Mouse (Mus musculus) adipocyte (in vitro differentiated cells): ENCODE measurements around the gene Vps13d.

Experiments
- DNase-seq: peaks from one replicate; pipeline ENCODE4 v3.0.0-alpha.2; 2016; ENCODE audit warnings: low spot score

Gene Vps13d

GRCm38 (mm10) chr4:145037006-145037405 is 157.8 kb downstream of the Vps13d start:
- DNase-seq = peak; percentile 82

GRCm38 (mm10) chr4:145035450-145035849 is 159.4 kb downstream of the Vps13d start:
- no peak for DNase-seq

- no peak for DNase-seq
Observed at GRCm38 (mm10) chr4:145034506-145035243, 160.1 kb downstream of the Vps13d start.

- peak; percentile 59 for DNase-seq
Observed at GRCm38 (mm10) chr4:145033392-145033791, 161.4 kb downstream of the Vps13d start.

- DNase-seq = no peak
Observed at GRCm38 (mm10) chr4:145032637-145033036, 162.2 kb downstream of the Vps13d start.

- DNase-seq = no peak
Observed at GRCm38 (mm10) chr4:145031510-145031909, 163.3 kb downstream of the Vps13d start.

GRCm38 (mm10) chr4:145026449-145026851 is 168.4 kb downstream of the Vps13d start:
- DNase-seq = peak; percentile 70

- no peak for DNase-seq
Observed at GRCm38 (mm10) chr4:145025409-145025762, 169.4 kb downstream of the Vps13d start.

- DNase-seq = peak; percentile 63
Observed at GRCm38 (mm10) chr4:145024694-145025408, 170.0 kb downstream of the Vps13d start.

GRCm38 (mm10) chr4:145023911-145024310 is 170.9 kb downstream of the Vps13d start:
- no peak for DNase-seq

GRCm38 (mm10) chr4:145022815-145023214 is 172.0 kb downstream of the Vps13d start:
- DNase-seq = no peak

- no peak for DNase-seq
Observed at GRCm38 (mm10) chr4:145022211-145022610, 172.6 kb downstream of the Vps13d start.

- DNase-seq = no peak
Observed at GRCm38 (mm10) chr4:145020383-145020782, 174.4 kb downstream of the Vps13d start.

- DNase-seq = no peak
Observed at GRCm38 (mm10) chr4:145019121-145019714, 175.6 kb downstream of the Vps13d start.

- DNase-seq = peak; percentile 95
Observed at GRCm38 (mm10) chr4:145017745-145018144, 177.1 kb downstream of the Vps13d start.

- DNase-seq = no peak
Observed at GRCm38 (mm10) chr4:145016669-145017068, 178.1 kb downstream of the Vps13d start.

- no peak for DNase-seq
Observed at GRCm38 (mm10) chr4:145014632-145014960, 180.2 kb downstream of the Vps13d start.

- DNase-seq = no peak
Observed at GRCm38 (mm10) chr4:145013760-145014631, 180.8 kb downstream of the Vps13d start.

GRCm38 (mm10) chr4:145013187-145013586 is 181.6 kb downstream of the Vps13d start:
- no peak for DNase-seq

- DNase-seq = no peak
Observed at GRCm38 (mm10) chr4:145011156-145011555, 183.6 kb downstream of the Vps13d start.

- no peak for DNase-seq
Observed at GRCm38 (mm10) chr4:145009934-145010333, 184.9 kb downstream of the Vps13d start.

- DNase-seq = no peak
Observed at GRCm38 (mm10) chr4:145009437-145009836, 185.4 kb downstream of the Vps13d start.
